Mouse (Mus musculus) c-Kit-positive CD71-positive TER-119-negative erythroid progenitor cells, embryonic 14.5 days (primary cell): ENCODE measurements at regions not wholly inside any gene's neighbourhood (a gene's known extent, or its start where the extent isn't known, plus 50 kb on each side); places are given as distances from the start of the nearest gene placed in this dataset.

Source experiments
- DNase-seq: peaks from one replicate; pipeline ENCODE4 v3.0.0-alpha.2; 2013; ENCODE audit warnings: low read depth

GRCm38 (mm10) chr6:117570346-117570745 is 270.6 kb upstream of the Zfp637 start:
- no peak for DNase-seq

- no peak for DNase-seq
Observed at GRCm38 (mm10) chr6:117570791-117571190, 270.2 kb upstream of the Zfp637 start.

GRCm38 (mm10) chr6:117572006-117572405 is 269.0 kb upstream of the Zfp637 start:
- no peak for DNase-seq

GRCm38 (mm10) chr6:117573371-117573770 is 267.6 kb upstream of the Zfp637 start:
- no peak for DNase-seq

GRCm38 (mm10) chr6:117574146-117574545 is 266.8 kb upstream of the Zfp637 start:
- DNase-seq, result no peak

- no peak for DNase-seq
Observed at GRCm38 (mm10) chr6:117575057-117575456, 265.9 kb upstream of the Zfp637 start.

GRCm38 (mm10) chr6:117576021-117576420 is 265.0 kb upstream of the Zfp637 start:
- DNase-seq, result no peak

- DNase-seq, result no peak
Observed at GRCm38 (mm10) chr6:117577539-117578521, 263.1 kb upstream of the Zfp637 start.

GRCm38 (mm10) chr6:117580951-117581350 is 260.0 kb upstream of the Zfp637 start:
- DNase-seq, result no peak

GRCm38 (mm10) chr6:117583121-117583520 is 257.9 kb upstream of the Zfp637 start:
- no peak for DNase-seq

GRCm38 (mm10) chr6:117584563-117584962 is 256.4 kb upstream of the Zfp637 start:
- no peak for DNase-seq

- DNase-seq, result no peak
Observed at GRCm38 (mm10) chr6:117596166-117596840, 244.7 kb upstream of the Zfp637 start.

- DNase-seq, result no peak
Observed at GRCm38 (mm10) chr6:117604834-117605233, 236.1 kb upstream of the Zfp637 start.

GRCm38 (mm10) chr6:117605685-117606084 is 235.3 kb upstream of the Zfp637 start:
- no peak for DNase-seq

GRCm38 (mm10) chr6:117606211-117606610 is 234.8 kb upstream of the Zfp637 start:
- DNase-seq, result no peak

GRCm38 (mm10) chr6:117607023-117607422 is 234.0 kb upstream of the Zfp637 start:
- DNase-seq, result no peak

- no peak for DNase-seq
Observed at GRCm38 (mm10) chr6:117609476-117610404, 231.2 kb upstream of the Zfp637 start.

- DNase-seq, result no peak
Observed at GRCm38 (mm10) chr6:117611281-117611680, 229.7 kb upstream of the Zfp637 start.

GRCm38 (mm10) chr6:117611965-117612364 is 229.0 kb upstream of the Zfp637 start:
- DNase-seq, result no peak

- DNase-seq, result no peak
Observed at GRCm38 (mm10) chr6:117612421-117612820, 228.6 kb upstream of the Zfp637 start.

- DNase-seq, result no peak
Observed at GRCm38 (mm10) chr6:117613656-117614350, 227.2 kb upstream of the Zfp637 start.
